Mouse (Mus musculus): Measurements from ENCODE around the gene Tmem135. TPM values are rescaled to one million over a fixed set of nuclear protein-coding genes. Genes with fewer than 3 reads are reported as not detected.

Tmem135 gene
- polyA plus RNA-seq, 1 experiment from 2014 or later: 22.9 TPM

DNA sequence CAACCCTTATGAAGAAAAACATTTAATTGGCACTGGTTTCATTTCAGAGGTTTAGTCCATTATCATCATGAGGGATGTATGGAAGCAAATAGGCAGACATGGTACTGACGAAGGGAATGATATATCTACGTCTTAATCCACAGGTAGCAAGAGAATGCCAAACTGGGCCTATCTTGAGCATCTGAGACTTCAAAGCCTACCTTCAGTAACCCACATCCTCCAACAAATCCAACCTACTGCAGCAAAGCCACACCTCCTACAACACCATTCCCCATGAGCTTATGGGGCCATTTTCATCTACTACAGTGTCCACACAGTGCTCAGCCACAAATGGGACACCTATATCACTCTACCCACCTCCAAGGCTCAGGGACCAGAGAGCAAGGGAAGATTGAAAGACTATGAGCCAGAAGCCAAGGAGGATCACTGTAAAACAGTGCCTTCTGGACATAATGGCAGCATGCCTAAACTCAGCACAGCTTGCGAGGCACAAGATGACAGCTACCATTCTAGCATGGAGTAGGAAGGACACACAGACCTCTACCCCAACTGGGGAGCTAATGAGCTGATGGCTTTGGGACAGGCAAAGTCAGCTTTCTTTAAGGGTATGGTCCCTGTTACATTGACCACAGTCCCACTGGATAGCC is 171.4 kb downstream of the Tmem135 start:
- Histone ChIP-seq H3K4me3 (no peak overlapping the region), H3K9ac (no peak overlapping the region), H3K36me3 (peaks cover 4% of the 10 kb centered on the region; the same call in 1 of the 2 replicates), H3K4me2 (replicated peaks) (no peak overlapping the region), H3K4me1 (0 out of 2 replicates have a peak, but pooled peaks cover 7% of the 10 kb centered on the region), H3K27ac (no peak overlapping the region), H3K27me3 (no peaks in the 10 kb centered on the region), H3K9me3 (no peaks in the 10 kb centered on the region)
- no peak for ATAC-seq (ENCODE audit: low FRiP score, low read depth)
- WGBS: 93% methylated on average over 3 of the region's 3 CpGs

DNA sequence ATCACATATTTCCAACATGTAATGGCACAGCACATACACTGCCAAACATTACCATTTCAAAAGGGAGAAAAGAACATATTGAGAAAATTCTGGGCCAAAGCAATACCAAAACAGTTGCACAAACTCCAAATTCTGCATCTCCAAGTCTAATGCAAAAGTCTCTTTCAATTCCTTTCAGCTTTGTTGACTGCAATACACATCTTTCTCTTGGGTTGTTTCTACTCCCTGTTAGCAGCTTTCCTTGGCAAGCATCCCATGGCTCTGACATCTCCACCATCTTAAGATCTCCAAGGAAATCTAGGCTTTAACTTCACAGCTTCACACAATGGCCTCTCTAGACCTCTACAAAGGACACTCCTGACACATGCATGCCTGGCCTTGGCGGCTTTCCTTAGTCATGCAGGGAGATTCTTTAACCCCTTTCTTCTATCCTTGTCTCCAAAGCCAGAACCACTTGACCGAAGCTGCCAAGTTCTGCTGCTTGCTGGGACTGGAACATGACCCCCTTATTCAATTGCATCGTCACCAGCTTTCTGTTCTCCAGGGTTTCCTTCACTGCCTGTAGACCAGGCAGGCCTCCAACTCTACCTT is 172.7 kb downstream of the Tmem135 start:
- Histone ChIP-seq H3K27ac (no peak overlapping the region), H3K9me3 (no peaks in the 10 kb centered on the region), H3K4me2 (replicated peaks) (no peak overlapping the region), H3K27me3 (no peaks in the 10 kb centered on the region), H3K4me1 (0 out of 2 replicates have a peak, but pooled peaks cover 7% of the 10 kb centered on the region), H3K9ac (no peak overlapping the region), H3K36me3 (peaks cover 4% of the 10 kb centered on the region; the same call in 1 of the 2 replicates), H3K4me3 (no peak overlapping the region)
- ATAC-seq (ENCODE audit: low FRiP score, low read depth): no peak
- WGBS: 88% methylated on average over 3 of the region's 3 CpGs

- Histone ChIP-seq H3K4me2 (replicated peaks) (no peak overlapping the region), H3K9ac (no peak overlapping the region), H3K4me1 (no peaks in the 10 kb centered on the region), H3K9me3 (no peaks in the 10 kb centered on the region), H3K27me3 (no peaks in the 10 kb centered on the region), H3K4me3 (no peak overlapping the region), H3K36me3 (no peaks in the 10 kb centered on the region), H3K27ac (no peak overlapping the region)
- ATAC-seq (ENCODE audit: low FRiP score, low read depth): no peak
- 63% methylated on average over 1 of the region's 1 CpGs for WGBS
These were observed 181.4 kb downstream of the Tmem135 start for GRCm38 (mm10) chr7:89222609-89223008.

DNA sequence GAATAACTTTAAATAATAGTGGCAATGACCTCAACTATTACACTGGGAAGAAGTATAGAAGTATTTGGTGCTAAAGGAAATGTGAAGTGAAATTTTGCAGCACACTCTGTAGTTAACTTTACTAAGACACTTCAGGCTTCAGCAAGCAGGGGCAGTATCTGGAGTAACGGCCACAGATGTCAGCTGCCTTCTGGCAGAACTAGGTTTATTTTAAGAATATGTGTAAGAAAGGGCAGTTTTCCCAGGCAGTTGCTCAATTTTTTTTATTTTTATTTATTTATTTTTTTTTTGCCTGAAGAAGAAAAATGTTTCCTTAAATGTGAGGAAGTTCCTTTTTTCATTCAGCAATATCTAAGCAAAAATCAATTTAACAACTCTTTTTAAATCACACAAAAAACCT is 187.4 kb downstream of the Tmem135 start:
- H3K4me3 ChIP-seq: no peak overlapping the region
- 0 out of 2 replicates have a peak, but pooled peaks cover 7% of the 10 kb centered on the region for H3K4me1 ChIP-seq
- no peak overlapping the region for H3K9ac ChIP-seq
- H3K36me3 ChIP-seq: no peaks in the 10 kb centered on the region
- H3K9me3 ChIP-seq: no peaks in the 10 kb centered on the region
- H3K27me3 ChIP-seq: no peaks in the 10 kb centered on the region
- 45% methylated on average over 1 of the region's 1 CpGs for WGBS
- no peak overlapping the region for H3K27ac ChIP-seq
- ATAC-seq (ENCODE audit: low FRiP score, low read depth): no peak
- no peak overlapping the region for H3K4me2 ChIP-seq (replicated peaks)

- H3K27ac ChIP-seq: no peak overlapping the region
- WGBS: 81% methylated on average over 2 of the region's 2 CpGs
- no peaks in the 10 kb centered on the region for H3K27me3 ChIP-seq
- no peaks in the 10 kb centered on the region for H3K36me3 ChIP-seq
- H3K4me2 ChIP-seq (replicated peaks): no peak overlapping the region
- no peak overlapping the region for H3K4me3 ChIP-seq
- H3K9me3 ChIP-seq: no peaks in the 10 kb centered on the region
- H3K9ac ChIP-seq: no peak overlapping the region
- ATAC-seq (ENCODE audit: low FRiP score, low read depth): no peak
- 0 out of 2 replicates have a peak, but pooled peaks cover 7% of the 10 kb centered on the region for H3K4me1 ChIP-seq
These were observed 187.9 kb downstream of the Tmem135 start for GRCm38 (mm10) chr7:89216118-89216517.

GRCm38 (mm10) chr7:89215714-89216113 is 188.3 kb downstream of the Tmem135 start:
- no peak overlapping the region for H3K9ac ChIP-seq
- no peak overlapping the region for H3K4me2 ChIP-seq (replicated peaks)
- 45% methylated on average over 7 of the region's 7 CpGs for WGBS
- no peak overlapping the region for H3K27ac ChIP-seq
- no peaks in the 10 kb centered on the region for H3K9me3 ChIP-seq
- ATAC-seq (ENCODE audit: low FRiP score, low read depth): no peak
- peaks cover 10% of the 10 kb centered on the region for H3K4me1 ChIP-seq
- no peaks in the 10 kb centered on the region for H3K27me3 ChIP-seq
- H3K36me3 ChIP-seq: no peaks in the 10 kb centered on the region
- no peak overlapping the region for H3K4me3 ChIP-seq

- Histone ChIP-seq H3K4me1 (peaks cover 22% of the 10 kb centered on the region), H3K9ac (no peak overlapping the region), H3K27ac (peak overlapping the region; percentile 15; the same call in 1 of the 2 replicates), H3K4me2 (replicated peaks) (no peak overlapping the region), H3K36me3 (no peaks in the 10 kb centered on the region), H3K27me3 (no peaks in the 10 kb centered on the region), H3K9me3 (no peaks in the 10 kb centered on the region), H3K4me3 (no peak overlapping the region)
- WGBS: 19% methylated on average over 6 of the region's 6 CpGs
- peak; percentile 48; the same call in 1 of the 2 replicates for ATAC-seq (ENCODE audit: low FRiP score, low read depth)
These were observed 193.5 kb downstream of the Tmem135 start for GRCm38 (mm10) chr7:89210506-89210905.

DNA sequence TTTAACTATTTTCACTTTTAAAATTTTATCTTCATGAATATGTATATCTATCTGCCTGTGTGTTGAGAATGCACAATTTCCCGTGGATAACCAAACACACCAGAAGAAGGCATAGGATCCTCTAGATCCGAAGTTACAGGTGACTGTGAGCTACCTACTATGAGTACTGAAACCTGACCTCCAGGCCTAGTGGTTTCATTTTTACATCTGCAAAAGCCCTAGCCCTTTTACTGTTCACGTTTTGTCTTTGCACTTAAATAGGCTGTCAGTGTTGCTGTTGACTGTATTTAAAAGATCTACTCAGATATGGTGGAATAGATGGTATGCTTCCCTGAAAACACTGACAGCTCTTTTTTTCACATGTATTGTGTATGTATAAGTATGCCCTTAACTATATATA is 197.9 kb downstream of the Tmem135 start:
- Histone ChIP-seq H3K9ac (no peak overlapping the region), H3K36me3 (no peaks in the 10 kb centered on the region), H3K27me3 (no peaks in the 10 kb centered on the region), H3K4me2 (replicated peaks) (no peak overlapping the region), H3K27ac (no peak overlapping the region), H3K4me1 (peaks cover 25% of the 10 kb centered on the region), H3K4me3 (no peak overlapping the region), H3K9me3 (no peaks in the 10 kb centered on the region)
- WGBS: 83% methylated on average over 3 of the region's 3 CpGs
- ATAC-seq (ENCODE audit: low FRiP score, low read depth): no peak

DNA sequence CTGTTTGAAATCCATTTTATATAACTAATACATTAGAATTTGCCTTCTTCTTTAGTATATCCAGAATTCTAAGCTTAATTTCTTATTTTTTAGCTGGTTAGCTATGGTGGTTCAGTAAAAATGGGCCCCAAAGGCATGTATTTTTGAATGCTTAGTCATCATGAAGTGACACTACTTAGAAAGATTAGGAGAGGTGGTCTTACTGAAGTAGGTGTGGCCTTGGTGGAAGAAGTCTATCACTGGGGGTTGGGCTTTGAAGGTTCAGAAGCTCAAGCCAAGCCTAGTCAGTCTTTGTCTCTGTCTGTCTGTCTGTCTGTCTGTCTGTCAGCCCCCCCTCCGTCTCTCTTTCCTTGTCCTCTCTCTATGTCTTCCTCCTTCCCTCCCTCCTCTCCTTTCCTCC is 198.6 kb downstream of the Tmem135 start:
- WGBS: 87% methylated on average over 1 of the region's 1 CpGs
- Histone ChIP-seq H3K4me1 (peaks cover 19% of the 10 kb centered on the region), H3K9ac (no peak overlapping the region), H3K9me3 (no peaks in the 10 kb centered on the region), H3K27me3 (no peaks in the 10 kb centered on the region), H3K4me2 (replicated peaks) (no peak overlapping the region), H3K36me3 (no peaks in the 10 kb centered on the region), H3K27ac (no peak overlapping the region), H3K4me3 (no peak overlapping the region)
- no peak for ATAC-seq (ENCODE audit: low FRiP score, low read depth)

DNA sequence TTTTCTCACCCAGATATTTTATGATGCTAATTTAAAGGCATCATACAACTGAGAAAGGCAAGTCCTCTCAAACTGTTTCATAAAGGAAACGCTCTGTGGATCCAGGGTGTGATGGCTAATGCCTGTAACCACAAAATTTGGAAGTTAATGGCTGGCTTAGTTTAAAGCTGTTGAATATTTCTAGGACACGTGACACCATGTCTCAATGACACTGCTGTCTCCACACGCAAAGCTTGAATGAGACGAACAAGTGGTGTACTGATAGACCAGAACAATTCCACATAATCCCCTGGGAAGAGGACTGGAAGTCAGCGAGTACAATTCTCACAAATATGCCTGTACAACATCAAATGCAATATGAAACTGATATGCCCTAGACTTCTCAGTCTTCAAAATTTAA is 200.9 kb downstream of the Tmem135 start:
- 50% methylated on average over 5 of the region's 5 CpGs for WGBS
- no peak overlapping the region for H3K4me2 ChIP-seq (replicated peaks)
- H3K27me3 ChIP-seq: no peaks in the 10 kb centered on the region
- peaks cover 11% of the 10 kb centered on the region; the same call in 1 of the 2 replicates for H3K4me1 ChIP-seq
- no peak overlapping the region for H3K4me3 ChIP-seq
- no peak overlapping the region for H3K27ac ChIP-seq
- peak; percentile 66 for ATAC-seq (ENCODE audit: low FRiP score, low read depth)
- H3K9ac ChIP-seq: no peak overlapping the region
- H3K9me3 ChIP-seq: no peaks in the 10 kb centered on the region
- no peaks in the 10 kb centered on the region for H3K36me3 ChIP-seq

GRCm38 (mm10) chr7:89201954-89202353 is 202.1 kb downstream of the Tmem135 start:
- H3K27me3 ChIP-seq: no peaks in the 10 kb centered on the region
- 0 out of 2 replicates have a peak, but pooled peaks cover 3% of the 10 kb centered on the region for H3K4me1 ChIP-seq
- H3K9me3 ChIP-seq: no peaks in the 10 kb centered on the region
- H3K27ac ChIP-seq: no peak overlapping the region
- no peak overlapping the region for H3K9ac ChIP-seq
- H3K4me3 ChIP-seq: no peak overlapping the region
- ATAC-seq (ENCODE audit: low FRiP score, low read depth): no peak
- no peaks in the 10 kb centered on the region for H3K36me3 ChIP-seq
- no peak overlapping the region for H3K4me2 ChIP-seq (replicated peaks)

DNA sequence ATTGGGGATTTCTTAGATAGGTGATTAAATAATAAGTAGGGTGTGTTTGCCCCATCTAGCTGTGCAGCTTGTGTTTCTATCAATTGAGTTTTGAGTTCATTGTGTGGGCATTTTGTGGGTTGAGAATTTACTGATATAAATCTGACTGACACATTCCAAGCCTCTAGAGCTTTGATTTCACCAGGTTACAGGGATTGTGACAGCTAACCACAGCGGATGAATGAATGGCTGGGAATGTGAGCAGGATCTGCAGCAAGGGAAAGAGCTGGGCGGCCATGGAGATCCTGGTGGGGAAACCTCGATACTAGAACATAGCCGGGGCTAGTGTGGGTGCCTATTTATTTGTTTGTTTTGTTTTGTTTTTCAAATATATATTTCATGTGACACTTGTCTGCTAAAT is 205.5 kb downstream of the Tmem135 start:
- H3K4me2 ChIP-seq (replicated peaks): no peak overlapping the region
- H3K9me3 ChIP-seq: no peaks in the 10 kb centered on the region
- no peak overlapping the region for H3K27ac ChIP-seq
- H3K4me3 ChIP-seq: no peak overlapping the region
- H3K9ac ChIP-seq: no peak overlapping the region
- ATAC-seq (ENCODE audit: low FRiP score, low read depth): no peak
- no peaks in the 10 kb centered on the region for H3K36me3 ChIP-seq
- WGBS: 83% methylated on average over 4 of the region's 4 CpGs
- H3K27me3 ChIP-seq: no peaks in the 10 kb centered on the region
- peaks cover 22% of the 10 kb centered on the region for H3K4me1 ChIP-seq

Measured in limb, embryonic 13.5 days (tissue).